Mouse (Mus musculus): ENCODE measurements around the gene Fam219a.

GRCm38 (mm10) chr4:41499619-41500018 lies 69.7 kb downstream of the Fam219a start:
- TF ChIP-seq CTCF (conservative IDR thresholded peaks at IDR 0.05; ENCODE audit: low read length) (no peak), NANOG (IDR thresholded peaks at IDR 0.05; ENCODE audit: borderline replicate concordance, low read length) (no peak), POU5F1 (IDR thresholded peaks at IDR 0.05; ENCODE audit: borderline replicate concordance, low read length) (no peak)

All from E14TG2a.4 (cell line).